Mouse (Mus musculus) MEL (cell line): ENCODE results near the gene Chrng. TPM values are rescaled to one million over a fixed set of nuclear protein-coding genes. Genes with fewer than 3 reads are reported as not detected.

Experiments used
- DNase-seq: peaks from one replicate; pipeline ENCODE4 v3.0.0; 2011; ENCODE audit warnings: low read depth, low spot score
- H3K27ac ChIP-seq: 2 replicates; pipeline ENCODE4 v1.5.1; 2012; ENCODE audit warnings: low read depth, mild to moderate bottlenecking, control low read depth, low read length, moderate library complexity; ENCODE audit not compliant: control insufficient read depth
- H3K27me3 ChIP-seq, 2 experiments: fragments of 150-350 bp in 1 of 2; sonication (generic) in 1 of 2; 2 replicates each; pipeline ENCODE4 v1.6.1; 2012; ENCODE audit warnings: low read length in 2 of 2, mild to moderate bottlenecking in 2 of 2, improper control_type of control experiment in 1 of 2, moderate library complexity in 1 of 2; ENCODE audit not compliant: insufficient read depth in 2 of 2, control insufficient read depth in 1 of 2
- H3K36me3 ChIP-seq, 2 experiments: 2 replicates each; pipeline ENCODE4 v1.6.1; 2012 to 2014; ENCODE audit warnings: low read length in 2 of 2, improper control_type of control experiment in 1 of 2, inconsistent platforms in 1 of 2, mild to moderate bottlenecking in 1 of 2; ENCODE audit not compliant: insufficient read depth in 2 of 2, control insufficient read depth in 1 of 2
- H3K4me1 ChIP-seq, 2 experiments: fragments of 150-350 bp in 1 of 2; sonication (generic) in 1 of 2; 2 replicates each; pipeline ENCODE4 v1.6.1; 2012; ENCODE audit warnings: low read length in 2 of 2, improper control_type of control experiment in 1 of 2, mild to moderate bottlenecking in 1 of 2; ENCODE audit not compliant: insufficient read depth in 2 of 2, control insufficient read depth in 1 of 2
- H3K4me3 ChIP-seq, 2 experiments: fragments of 150-350 bp in 1 of 2; sonication (generic) in 1 of 2; 2 replicates each; pipeline ENCODE4 v1.5.1; 2012; ENCODE audit warnings: low read depth in 2 of 2, low read length in 2 of 2, mild to moderate bottlenecking in 2 of 2, moderate library complexity in 2 of 2, control low read depth in 1 of 2, improper control_type of control experiment in 1 of 2; ENCODE audit not compliant: control insufficient read depth in 1 of 2, insufficient read depth in 1 of 2
- H3K79me2 ChIP-seq: 2 replicates; pipeline ENCODE4 v1.6.1; 2012; ENCODE audit warnings: mild to moderate bottlenecking, low read length, moderate library complexity; ENCODE audit not compliant: control insufficient read depth, poor library complexity, insufficient read depth
- H3K9ac ChIP-seq: 2 replicates; pipeline ENCODE4 v1.6.1; 2012; ENCODE audit warnings: low read depth, mild to moderate bottlenecking, control low read depth, low read length, moderate library complexity; ENCODE audit not compliant: control insufficient read depth, poor library complexity, severe bottlenecking
- H3K9me3 ChIP-seq: fragments of 150-350 bp; sonication (generic); replicated peaks from 2 replicates; pipeline ENCODE4 v1.6.1; 2012; ENCODE audit warnings: mild to moderate bottlenecking, low read length, improper control_type of control experiment, moderate library complexity; ENCODE audit not compliant: insufficient read depth
- BHLHE40 ChIP-seq: IDR thresholded peaks from 2 replicates; pipeline ENCODE4 v1.6.1; 2012; ENCODE audit warnings: low read depth, mild to moderate bottlenecking, inconsistent platforms, low read length, improper control_type of control experiment, borderline replicate concordance
- CHD1 ChIP-seq: IDR thresholded peaks from 2 replicates; pipeline ENCODE4 v1.6.1; 2012; ENCODE audit warnings: low read depth, mild to moderate bottlenecking, inconsistent platforms, low read length, improper control_type of control experiment
- CTCF ChIP-seq, 3 experiments: IDR thresholded peaks in 2 of 3; conservative IDR thresholded peaks in 1 of 3; 2 replicates each; pipeline ENCODE4 v1.5.1; 2011 to 2012; ENCODE audit warnings: low read length in 3 of 3, low read depth in 2 of 3, mild to moderate bottlenecking in 2 of 3, improper control_type of control experiment in 1 of 3, inconsistent platforms in 1 of 3, mixed read lengths in 1 of 3, moderate library complexity in 1 of 3; ENCODE audit not compliant: control insufficient read depth in 1 of 3, insufficient read depth in 1 of 3, poor library complexity in 1 of 3, severe bottlenecking in 1 of 3
- ELF1 ChIP-seq: IDR thresholded peaks from 2 replicates; pipeline ENCODE4 v1.6.1; 2014; ENCODE audit warnings: low read depth, mild to moderate bottlenecking, inconsistent platforms, low read length, improper control_type of control experiment, moderate library complexity
- ETS1 ChIP-seq: IDR thresholded peaks from 2 replicates; pipeline ENCODE4 v1.6.1; 2012; ENCODE audit warnings: low read depth, mild to moderate bottlenecking, inconsistent platforms, low read length, improper control_type of control experiment, moderate library complexity
- GABPA ChIP-seq: IDR thresholded peaks from 2 replicates; pipeline ENCODE4 v1.6.1; 2012; ENCODE audit warnings: low read depth, mild to moderate bottlenecking, inconsistent platforms, low read length, improper control_type of control experiment, moderate library complexity
- KAT2A ChIP-seq: conservative IDR thresholded peaks from 2 replicates; pipeline ENCODE4 v1.6.1; 2012; ENCODE audit warnings: low read depth, low read length, improper control_type of control experiment, inconsistent platforms
- MXI1 ChIP-seq: IDR thresholded peaks from 2 replicates; pipeline ENCODE4 v1.6.1; 2011; ENCODE audit warnings: mild to moderate bottlenecking, low read depth, low read length, improper control_type of control experiment
- MYB ChIP-seq: IDR thresholded peaks from 2 replicates; pipeline ENCODE4 v1.6.1; 2011; ENCODE audit warnings: mild to moderate bottlenecking, low read depth, low read length, improper control_type of control experiment
- NELFE ChIP-seq: IDR thresholded peaks from 2 replicates; pipeline ENCODE4 v1.6.1; 2011; ENCODE audit warnings: low read depth, low read length, improper control_type of control experiment
- NRF1 ChIP-seq: IDR thresholded peaks from 2 replicates; pipeline ENCODE4 v1.6.1; 2014; ENCODE audit warnings: low read depth, mild to moderate bottlenecking, inconsistent platforms, low read length, improper control_type of control experiment, moderate library complexity; ENCODE audit not compliant: poor library complexity, insufficient read depth, severe bottlenecking
- POLR2A ChIP-seq, 2 experiments: IDR thresholded peaks; 2 replicates each; pipeline ENCODE4 v1.6.1; 2011 to 2012; ENCODE audit warnings: low read length in 2 of 2, mild to moderate bottlenecking in 2 of 2, control low read depth in 1 of 2, improper control_type of control experiment in 1 of 2, low read depth in 1 of 2, moderate library complexity in 1 of 2; ENCODE audit not compliant: control insufficient read depth in 1 of 2, insufficient read depth in 1 of 2, poor library complexity in 1 of 2
- POLR2AphosphoS2 ChIP-seq: IDR thresholded peaks from 2 replicates; pipeline ENCODE4 v1.6.1; 2011; ENCODE audit warnings: low read length, improper control_type of control experiment
- SMC3 ChIP-seq: IDR thresholded peaks from 2 replicates; pipeline ENCODE4 v1.6.1; 2011; ENCODE audit warnings: low read depth, low read length, improper control_type of control experiment
- TCF12 ChIP-seq: IDR thresholded peaks from 2 replicates; pipeline ENCODE4 v1.6.1; 2014; ENCODE audit warnings: low read depth, mild to moderate bottlenecking, inconsistent platforms, low read length, improper control_type of control experiment, moderate library complexity
- UBTF ChIP-seq: IDR thresholded peaks from 2 replicates; pipeline ENCODE4 v1.6.1; 2012; ENCODE audit warnings: low read depth, mild to moderate bottlenecking, inconsistent platforms, low read length, improper control_type of control experiment, moderate library complexity, borderline replicate concordance; ENCODE audit not compliant: insufficient read depth
- ZC3H11A ChIP-seq: IDR thresholded peaks from 2 replicates; pipeline ENCODE4 v1.6.1; 2012; ENCODE audit warnings: low read depth, mild to moderate bottlenecking, inconsistent platforms, low read length, improper control_type of control experiment
- polyA plus RNA-seq, 2 experiments: library from polyadenylated mRNA; stranded (reverse) in 1 of 2; unstranded in 1 of 2; fragments of >175 nt in 1 of 2; fragments of >200 nt in 1 of 2; gene quantifications; 2 replicates each; pipeline versions ENCODE4 v1.2.1 to v1.2.4; 2012; ENCODE audit warnings: low replicate concordance in 2 of 2, low read depth in 1 of 2; ENCODE audit not compliant: insufficient read length in 2 of 2, insufficient read depth in 1 of 2, missing spikeins in 1 of 2
- total RNA-seq: library from RNA; depleted of rRNA; stranded (reverse); fragments of 300-350 nt; gene quantifications from 2 replicates; pipeline ENCODE4 v1.2.3, GENCODE M21; 2012

Chrng gene
- total and polyA plus RNA-seq, 3 experiments, result not detected

DNA sequence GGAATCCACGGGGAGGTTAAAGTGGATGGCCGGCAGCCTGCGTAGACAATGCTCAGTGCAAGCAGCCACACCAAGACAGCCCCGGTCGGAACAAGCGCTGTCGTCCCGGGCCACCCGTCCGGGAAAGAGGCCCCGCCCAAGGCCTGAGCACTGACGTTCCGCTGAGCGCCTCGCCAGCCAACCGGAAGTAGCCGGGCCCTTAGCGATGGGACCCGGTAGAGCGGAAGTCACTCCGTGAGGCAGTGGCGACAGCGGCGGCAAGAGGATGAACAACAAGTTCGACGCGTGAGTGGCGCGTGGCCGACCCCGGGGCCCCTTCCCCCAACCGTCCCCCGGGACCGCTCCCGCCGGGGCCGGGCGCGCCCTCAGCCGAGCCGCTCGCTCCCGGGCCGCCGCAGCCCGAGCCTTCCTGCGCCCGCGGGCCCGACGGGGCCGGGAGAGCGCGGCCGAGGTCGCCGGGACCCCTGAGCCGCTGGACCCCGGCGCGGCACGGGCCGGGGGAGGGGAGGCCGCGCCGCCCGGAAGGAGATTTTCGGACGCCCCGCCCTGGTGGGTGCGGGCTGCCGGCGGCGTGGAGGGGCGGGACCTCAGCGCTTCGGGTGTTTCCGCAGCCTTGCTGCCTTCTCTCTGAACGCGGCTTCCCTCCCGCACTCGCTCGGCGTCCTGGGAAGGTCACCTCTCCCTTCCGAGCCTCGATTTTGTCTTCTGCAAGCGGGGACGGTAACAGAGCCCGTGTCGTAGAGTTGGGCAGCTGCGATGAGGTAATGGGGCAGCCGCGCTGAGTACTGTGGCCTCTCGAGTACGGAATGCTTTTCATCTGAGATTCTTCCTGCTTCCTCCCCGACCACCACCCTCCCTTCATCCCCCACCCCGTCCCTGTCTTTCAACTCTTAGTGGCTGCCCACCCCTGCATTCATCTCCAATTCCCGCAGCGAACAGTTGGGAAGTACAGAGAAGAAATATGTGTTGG, 9.6 kb downstream of the Chrng start, which contains the start of gene Eif4e2 (continued):
- peak; percentile 46; the same call in 1 of the 2 replicates for TF ChIP-seq ETS1
- TF ChIP-seq BHLHE40, result peak; percentile 50; the same call in 1 of the 2 replicates
- TF ChIP-seq MYB, result no peak
- TF ChIP-seq SMC3, result no peak
- TF ChIP-seq NRF1, result no peak
- TF ChIP-seq MXI1, result peak; percentile 77
- peak; percentile 84 for TF ChIP-seq TCF12
- TF ChIP-seq NELFE, result peak; percentile 95
- TF ChIP-seq GABPA, result no peak
- TF ChIP-seq UBTF, result peak; percentile 94; the same call in 1 of the 2 replicates
- TF ChIP-seq KAT2A, result peak; percentile 69

DNA sequence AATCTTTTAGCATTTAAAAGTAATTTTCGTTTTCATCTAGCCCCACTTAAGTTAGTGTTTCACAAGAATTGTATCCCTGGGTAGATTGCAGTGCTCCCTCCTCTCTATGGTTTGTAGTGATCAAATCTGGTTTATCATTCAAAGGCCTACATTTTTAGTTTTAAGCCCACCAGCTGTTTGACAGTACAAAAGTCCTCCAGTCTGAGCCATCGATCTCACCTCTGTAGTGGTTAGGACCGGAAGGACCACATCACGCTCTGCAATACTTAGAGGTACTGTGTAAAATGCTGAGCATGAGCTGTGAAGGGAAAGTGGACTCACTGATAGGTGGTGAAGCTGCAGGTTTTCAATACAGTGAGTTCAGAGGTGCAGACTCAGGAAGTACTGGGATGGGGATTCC, 10.3 kb downstream of the Chrng start:
- H3K4me3 ChIP-seq, result peak overlapping the region; percentile 84 to 85
- peaks cover 7 to 24% of the 10 kb centered on the region in 2 experiments; a peak in 3 of 4 replicates for H3K4me1 ChIP-seq
- no peaks in the 10 kb centered on the region for H3K27me3 ChIP-seq
- DNase-seq, result peak; percentile 36
- H3K79me2 ChIP-seq, result peaks cover 51% of the 10 kb centered on the region
- H3K9me3 ChIP-seq, result no peaks in the 10 kb centered on the region
- no peak overlapping the region for H3K27ac ChIP-seq
- TF ChIP-seq NELFE (no peak), MXI1 (0 out of 2 replicates have a peak, but pooled peaks have one; percentile 9), ZC3H11A (no peak), POLR2AphosphoS2 (no peak), POLR2A (IDR thresholded peaks at IDR 0.05; ENCODE audit: control insufficient read depth in 1 of 2, insufficient read depth in 1 of 2, low read depth in 1 of 2, low read length in 2 of 2, poor library complexity in 1 of 2) (no peak), ELF1 (no peak)
- H3K9ac ChIP-seq, result peak overlapping the region; percentile 98
- H3K36me3 ChIP-seq, result peaks cover 10 to 30% of the 10 kb centered on the region in 2 experiments

DNA sequence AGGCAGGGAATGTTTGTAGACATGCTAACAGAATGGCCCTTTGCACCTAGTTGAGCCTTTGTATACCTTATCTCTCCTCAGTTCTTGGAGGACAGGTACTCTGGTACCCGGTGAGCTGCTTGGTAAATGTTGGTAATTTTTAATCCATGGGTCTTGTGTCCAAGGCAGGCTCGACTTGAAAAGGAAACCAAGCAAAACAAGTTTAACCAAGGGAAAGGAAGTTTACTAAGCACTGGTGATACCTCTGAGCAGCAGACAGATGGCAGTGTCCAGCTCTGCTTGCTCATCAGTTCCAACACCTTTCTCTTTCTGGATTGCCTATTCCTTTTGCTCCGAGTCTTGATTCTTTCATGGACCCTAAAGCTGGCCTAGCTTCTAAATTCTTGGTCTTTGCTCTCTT, 13.5 kb downstream of the Chrng start:
- TF ChIP-seq CTCF (IDR thresholded peaks at IDR 0.05 in 2 of 3, conservative IDR thresholded peaks at IDR 0.05 in 1 of 3; ENCODE audit: control insufficient read depth in 1 of 3, insufficient read depth in 1 of 3, low read depth in 2 of 3, low read length in 3 of 3, poor library complexity in 1 of 3, severe bottlenecking in 1 of 3), result peak; percentile 34 to 50 (median 34); a peak in 5 of 6 replicates
- no peak for TF ChIP-seq CHD1
- H3K27me3 ChIP-seq, result no peaks in the 10 kb centered on the region
- DNase-seq, result peak; percentile 45
- H3K27ac ChIP-seq, result no peak overlapping the region
- H3K36me3 ChIP-seq, result peaks cover 22 to 27% of the 10 kb centered on the region in 2 experiments
- H3K4me1 ChIP-seq, result peaks cover 6 to 23% of the 10 kb centered on the region in 2 experiments; a peak in 3 of 4 replicates
- H3K4me3 ChIP-seq, result no peak overlapping the region
- peaks cover 51% of the 10 kb centered on the region for H3K79me2 ChIP-seq
- H3K9ac ChIP-seq, result no peak overlapping the region
- H3K9me3 ChIP-seq, result no peaks in the 10 kb centered on the region
